Mouse (Mus musculus) neural tube, embryonic 14.5 days (tissue): ENCODE results near the gene Lbp. TPM values are rescaled to one million over a fixed set of nuclear protein-coding genes. Genes with fewer than 3 reads are reported as not detected.

Source experiments
- ATAC-seq: fragments of 200-750 bp; cut with Nextera tagmentation; 2 replicates; pipeline ENCODE4 v1.8.0; 2017; ENCODE audit warnings: low read depth, mild to moderate bottlenecking, moderate TSS enrichment, moderate library complexity
- H3K27ac ChIP-seq: fragments of 300-500 bp; sonication (generic); 2 replicates; pipeline ENCODE4 v1.5.1; 2014; ENCODE audit warnings: low read depth, mild to moderate bottlenecking, control low read depth, low read length, moderate library complexity, mixed read lengths
- H3K27me3 ChIP-seq: fragments of 300-500 bp; sonication (generic); 2 replicates; pipeline ENCODE4 v1.6.1; 2014; ENCODE audit warnings: low read length; ENCODE audit not compliant: control insufficient read depth, insufficient read depth
- H3K36me3 ChIP-seq: fragments of 300-500 bp; sonication (generic); 2 replicates; pipeline ENCODE4 v1.6.1; 2014; ENCODE audit warnings: low read length, mixed read lengths; ENCODE audit not compliant: control insufficient read depth, insufficient read depth
- H3K4me1 ChIP-seq: fragments of 300-500 bp; sonication (generic); 2 replicates; pipeline ENCODE4 v1.6.1; 2014; ENCODE audit warnings: low read length; ENCODE audit not compliant: control insufficient read depth, insufficient read depth
- H3K4me2 ChIP-seq: fragments of 300-500 bp; sonication (generic); 2 replicates; pipeline ENCODE4 v1.6.1; 2014; ENCODE audit warnings: mild to moderate bottlenecking, low read depth, low read length, control low read depth
- H3K4me3 ChIP-seq: fragments of 300-500 bp; sonication (generic); 2 replicates; pipeline ENCODE4 v1.5.1; 2014; ENCODE audit warnings: low read depth, low read length, control low read depth, mixed read lengths
- H3K9ac ChIP-seq: fragments of 300-500 bp; sonication (generic); replicated peaks from 2 replicates; pipeline ENCODE4 v1.6.1; 2014; ENCODE audit warnings: low read depth, mild to moderate bottlenecking, control low read depth, low read length, mixed read lengths
- H3K9me3 ChIP-seq: fragments of 300-500 bp; sonication (generic); 2 replicates; pipeline ENCODE4 v1.6.1; 2016; ENCODE audit warnings: low read length; ENCODE audit not compliant: control insufficient read depth
- WGBS: fragments of 180-500 bp; shearing (Covaris S2); extraction: QIAGEN DNeasy Blood & Tissue Kit; methylation state at CpG from one replicate; pipeline ENCODE4 v1.1.7; 2014; 5-methylcytosine and 5-hydroxymethylcytosine counted together
- polyA plus RNA-seq: library from polyadenylated mRNA; unstranded; fragments of >200 nt; fragmentation: Nextera tagmentation; extraction: Ambion mirVana; gene quantifications from 2 replicates; pipeline ENCODE4 v1.2.1, GENCODE M21; 2014

The Lbp gene
- polyA plus RNA-seq, 1 experiment from 2014 or later: 0.62 TPM

DNA sequence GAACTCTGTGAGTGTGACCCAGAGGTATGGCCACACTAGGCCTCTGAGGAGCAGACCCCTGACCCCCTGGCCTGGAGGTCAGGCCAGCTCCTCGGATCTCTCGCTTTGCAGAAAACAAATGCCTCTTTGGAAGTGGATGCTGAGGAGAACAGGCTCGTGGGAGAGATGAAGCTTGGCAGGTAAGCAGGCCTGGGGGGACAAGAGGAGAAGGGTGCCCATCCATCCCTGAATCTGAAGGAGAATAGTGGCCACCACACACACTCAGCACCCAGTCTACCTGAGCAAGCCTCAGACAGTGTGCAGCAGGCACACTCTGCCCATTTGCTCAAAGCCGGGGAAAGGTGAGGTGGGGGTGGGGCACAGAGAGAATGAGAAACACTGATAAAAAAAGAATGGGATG lies 30.5 kb upstream of the Lbp start:
- whole genome bisulfite sequencing: 73% methylated on average over 4 of the region's 4 CpGs

DNA sequence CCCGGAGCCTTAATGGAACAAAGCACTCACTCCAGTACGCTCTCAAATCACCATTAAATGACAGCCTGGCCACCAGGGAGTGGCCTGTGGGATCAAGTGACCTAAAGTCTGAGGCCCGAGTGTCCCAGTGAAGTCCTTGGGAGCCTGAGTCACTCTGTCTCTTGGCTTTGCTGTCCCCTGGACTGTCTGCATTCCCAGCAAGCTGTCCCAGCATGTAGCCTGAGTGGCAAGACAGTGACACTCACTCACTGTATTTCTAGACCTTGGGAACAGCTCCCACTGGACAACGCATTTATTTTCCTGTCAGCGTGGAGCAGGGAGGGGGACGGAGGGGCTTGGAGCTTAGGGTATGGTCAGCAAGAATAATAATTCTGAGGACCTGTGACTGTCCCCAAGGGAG lies 29.8 kb upstream of the Lbp start:
- Histone ChIP-seq H3K36me3 (no peaks in the 10 kb centered on the region), H3K9ac (no peak overlapping the region), H3K27ac (no peak overlapping the region), H3K4me3 (no peak overlapping the region), H3K4me1 (0 out of 2 replicates have a peak, but pooled peaks cover 7% of the 10 kb centered on the region), H3K27me3 (no peaks in the 10 kb centered on the region), H3K9me3 (no peaks in the 10 kb centered on the region), H3K4me2 (no peak overlapping the region)
- ATAC-seq: no peak
- WGBS: 67% methylated on average over 6 of the region's 6 CpGs

More for the DNA sequence above, 30.5 kb upstream of the Lbp start:
- Histone ChIP-seq H3K27me3 (no peaks in the 10 kb centered on the region), H3K4me3 (no peak overlapping the region), H3K4me2 (no peak overlapping the region), H3K27ac (no peak overlapping the region), H3K9ac (no peak overlapping the region), H3K9me3 (no peaks in the 10 kb centered on the region), H3K4me1 (0 out of 2 replicates have a peak, but pooled peaks cover 7% of the 10 kb centered on the region), H3K36me3 (no peaks in the 10 kb centered on the region)
- ATAC-seq: no peak

DNA sequence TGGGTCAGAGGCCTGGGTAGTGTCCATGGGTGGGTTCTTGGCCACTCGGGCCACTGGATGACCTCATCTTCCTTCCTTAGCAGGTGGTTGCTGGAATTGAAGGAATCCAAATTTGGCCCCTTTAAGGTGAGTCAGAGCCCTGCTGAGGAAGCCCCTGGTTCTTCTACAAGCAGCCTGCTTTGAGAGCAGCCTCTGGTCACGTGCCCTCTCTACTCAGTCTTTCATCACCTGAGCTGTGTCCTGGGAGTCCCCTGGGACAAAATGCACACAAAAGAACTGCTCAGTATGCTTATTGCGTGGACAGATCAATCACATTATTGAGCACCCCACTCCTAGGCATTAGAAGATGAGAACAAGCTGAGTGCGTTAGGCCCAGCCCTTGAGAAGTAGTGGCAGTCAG lies 29.4 kb upstream of the Lbp start:
- 0 out of 2 replicates have a peak, but pooled peaks cover 7% of the 10 kb centered on the region for H3K4me1 ChIP-seq
- WGBS: 71% methylated on average over 4 of the region's 4 CpGs
- H3K4me2 ChIP-seq: no peak overlapping the region
- H3K27me3 ChIP-seq: no peaks in the 10 kb centered on the region
- H3K9ac ChIP-seq: no peak overlapping the region
- H3K9me3 ChIP-seq: no peaks in the 10 kb centered on the region
- no peak for ATAC-seq
- H3K36me3 ChIP-seq: no peaks in the 10 kb centered on the region
- no peak overlapping the region for H3K4me3 ChIP-seq
- no peak overlapping the region for H3K27ac ChIP-seq

DNA sequence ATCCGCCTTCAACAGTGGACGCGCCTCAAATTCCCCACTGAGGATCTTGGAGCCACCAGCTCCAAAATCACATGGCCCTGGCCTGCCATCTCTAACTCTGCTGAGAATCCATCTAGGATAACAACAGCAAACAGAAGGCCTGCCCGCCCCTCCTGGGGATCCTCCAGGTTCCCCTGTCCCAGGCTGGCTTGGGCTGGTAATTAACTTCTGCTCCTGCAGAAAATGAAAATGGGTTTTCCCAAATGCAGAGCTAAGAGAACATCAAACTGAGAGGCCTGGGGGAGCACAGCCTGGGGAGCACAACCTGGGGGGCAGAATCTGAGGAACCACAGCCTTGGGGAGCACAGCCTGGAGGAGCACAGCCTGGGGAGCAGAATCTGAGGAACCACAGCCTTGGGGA lies 26.6 kb upstream of the Lbp start:
- H3K9me3 ChIP-seq: no peaks in the 10 kb centered on the region
- whole genome bisulfite sequencing: 91% methylated on average over 4 of the region's 4 CpGs
- no peaks in the 10 kb centered on the region for H3K4me1 ChIP-seq
- H3K27me3 ChIP-seq: no peaks in the 10 kb centered on the region
- H3K36me3 ChIP-seq: no peaks in the 10 kb centered on the region
- no peak overlapping the region for H3K4me3 ChIP-seq
- no peak overlapping the region for H3K9ac ChIP-seq
- H3K4me2 ChIP-seq: no peak overlapping the region
- ATAC-seq: no peak
- H3K27ac ChIP-seq: no peak overlapping the region

DNA sequence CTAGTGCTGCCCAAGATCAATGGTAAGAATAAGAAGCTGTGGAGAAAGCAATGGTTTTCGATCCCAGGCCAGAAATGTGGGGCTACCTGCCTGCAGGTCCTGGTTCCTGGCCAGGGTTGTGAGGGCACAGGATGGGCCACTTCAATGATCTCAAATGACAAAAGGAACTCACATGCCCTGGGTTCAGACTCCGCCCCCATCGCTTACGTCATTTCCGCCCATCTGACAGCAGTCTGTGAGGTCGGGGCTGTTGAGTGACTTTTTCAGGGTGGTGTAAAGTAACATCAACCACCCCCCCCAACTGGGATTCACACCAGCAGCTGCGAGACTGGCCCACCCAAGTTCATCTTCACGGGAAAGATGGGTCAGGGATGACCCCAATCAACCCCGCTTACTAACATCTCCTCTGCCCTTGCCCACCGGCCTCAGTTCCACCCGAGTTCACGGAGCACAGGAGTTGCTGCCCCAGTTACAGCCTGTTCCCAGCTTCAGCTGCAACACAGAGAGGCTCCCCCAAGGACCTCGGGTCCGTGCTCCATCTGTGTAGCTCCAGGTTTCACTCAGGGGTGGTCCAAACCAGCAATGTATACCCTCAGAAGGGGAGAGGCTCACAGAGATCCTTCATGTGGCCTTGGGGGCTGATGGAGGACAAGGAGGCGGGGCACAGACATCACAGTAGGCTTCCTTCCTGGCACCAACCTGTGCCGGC lies 24.6 kb upstream of the Lbp start:
- no peaks in the 10 kb centered on the region for H3K9me3 ChIP-seq
- no peaks in the 10 kb centered on the region for H3K36me3 ChIP-seq
- 62% methylated on average over 16 of the region's 16 CpGs for WGBS
- H3K27ac ChIP-seq: no peak overlapping the region
- no peak overlapping the region for H3K4me2 ChIP-seq
- H3K4me1 ChIP-seq: no peaks in the 10 kb centered on the region
- H3K27me3 ChIP-seq: no peaks in the 10 kb centered on the region
- ATAC-seq: no peak
- no peak overlapping the region for H3K4me3 ChIP-seq
- no peak overlapping the region for H3K9ac ChIP-seq

DNA sequence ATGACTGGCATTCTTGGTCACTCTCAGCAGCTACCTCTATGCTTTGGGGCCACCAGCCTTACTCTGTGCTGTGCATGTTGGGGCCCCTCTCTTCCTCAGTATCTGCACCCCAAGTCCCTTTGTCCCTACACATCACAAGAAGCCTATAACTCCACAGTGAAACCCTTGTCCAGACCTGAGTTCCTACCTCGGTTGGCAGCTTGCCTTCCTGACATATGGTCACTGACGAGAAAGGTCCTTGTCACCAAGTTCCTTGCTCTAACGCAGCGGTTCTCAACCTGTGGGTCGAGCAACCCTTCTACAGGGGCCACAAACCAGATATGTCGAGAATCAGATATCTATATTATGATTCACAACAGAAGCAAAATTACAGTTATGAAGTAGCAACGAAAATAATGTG lies 23.2 kb upstream of the Lbp start:
- Histone ChIP-seq H3K36me3 (no peaks in the 10 kb centered on the region), H3K9ac (no peak overlapping the region), H3K27me3 (no peaks in the 10 kb centered on the region), H3K4me3 (no peak overlapping the region), H3K4me1 (no peaks in the 10 kb centered on the region), H3K9me3 (no peaks in the 10 kb centered on the region), H3K27ac (no peak overlapping the region), H3K4me2 (no peak overlapping the region)
- no peak for ATAC-seq
- WGBS: 80% methylated on average over 7 of the region's 7 CpGs

DNA sequence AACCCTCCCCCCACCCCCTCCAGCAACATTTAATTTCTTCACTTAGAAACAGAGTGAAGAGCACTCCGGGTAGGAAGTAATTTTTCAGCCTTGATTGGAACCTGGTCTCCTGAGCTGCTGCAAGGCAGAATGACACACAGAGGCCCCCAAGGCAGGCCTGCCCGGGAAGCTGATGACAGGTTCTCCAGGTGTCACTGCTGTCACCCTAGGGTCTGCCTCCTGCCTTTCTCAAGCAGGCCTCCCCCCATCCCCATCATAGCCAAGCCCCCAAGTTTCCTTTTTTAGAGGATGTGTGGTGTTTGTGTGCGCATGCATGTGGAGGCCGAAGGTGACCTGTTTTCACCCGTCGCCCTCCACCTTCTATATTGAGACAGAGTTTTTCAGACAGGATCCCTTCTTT lies 22.5 kb upstream of the Lbp start:
- WGBS: 87% methylated on average over 6 of the region's 6 CpGs
- H3K27me3 ChIP-seq: no peaks in the 10 kb centered on the region
- H3K27ac ChIP-seq: no peak overlapping the region
- no peaks in the 10 kb centered on the region for H3K4me1 ChIP-seq
- H3K9ac ChIP-seq: no peak overlapping the region
- H3K36me3 ChIP-seq: no peaks in the 10 kb centered on the region
- H3K9me3 ChIP-seq: no peaks in the 10 kb centered on the region
- ATAC-seq: no peak
- H3K4me3 ChIP-seq: no peak overlapping the region
- no peak overlapping the region for H3K4me2 ChIP-seq

DNA sequence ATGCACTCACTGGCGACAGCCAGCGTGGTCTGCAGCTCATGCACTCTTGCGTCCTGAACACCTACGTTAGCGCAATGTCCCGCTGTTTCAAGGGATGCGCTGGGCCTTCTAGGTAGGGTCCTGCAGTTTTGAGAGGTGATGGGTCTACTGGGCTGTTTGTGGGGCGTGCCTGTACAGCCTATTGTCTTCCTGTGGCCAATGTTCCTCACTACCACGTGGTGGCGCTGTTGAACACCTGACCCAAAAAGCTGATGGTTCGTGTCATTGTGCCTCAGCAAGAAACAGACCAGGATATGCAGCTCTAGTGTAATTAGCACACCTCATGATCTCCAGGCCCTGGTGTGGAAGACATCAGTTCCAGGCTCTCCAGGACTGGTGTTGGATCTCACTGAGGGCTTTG lies 21.7 kb upstream of the Lbp start:
- 18% methylated on average over 11 of the region's 11 CpGs for WGBS
- 0 out of 2 replicates have a peak overlapping the region, but pooled peaks have one; percentile 7 for H3K9ac ChIP-seq
- ATAC-seq: no peak; the same call in 1 of the 2 replicates
- no peak overlapping the region for H3K4me2 ChIP-seq
- no peak overlapping the region for H3K4me3 ChIP-seq
- no peaks in the 10 kb centered on the region for H3K27me3 ChIP-seq
- H3K27ac ChIP-seq: no peak overlapping the region
- no peaks in the 10 kb centered on the region for H3K4me1 ChIP-seq
- H3K9me3 ChIP-seq: no peaks in the 10 kb centered on the region
- no peaks in the 10 kb centered on the region for H3K36me3 ChIP-seq

DNA sequence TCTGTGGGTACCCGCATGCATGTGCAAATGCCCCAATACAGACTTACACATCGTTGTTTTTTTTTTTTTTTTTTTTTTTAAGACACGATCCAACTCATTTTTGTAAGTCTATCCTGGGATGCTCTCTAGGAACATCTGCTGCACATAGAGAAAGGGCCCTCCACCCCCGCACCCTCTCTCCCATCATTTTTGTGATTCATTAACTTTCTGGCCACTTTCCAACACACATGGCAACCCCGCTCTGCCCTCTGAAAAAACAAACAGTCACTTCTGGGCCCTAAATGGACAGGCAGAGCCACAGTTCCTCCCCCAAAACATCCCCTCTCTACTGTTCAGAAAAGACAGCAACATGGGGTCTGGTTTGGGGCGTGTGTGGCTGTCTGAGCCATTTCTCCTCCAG lies 20.6 kb upstream of the Lbp start:
- H3K4me2 ChIP-seq: no peak overlapping the region
- H3K4me3 ChIP-seq: no peak overlapping the region
- no peaks in the 10 kb centered on the region for H3K4me1 ChIP-seq
- no peak for ATAC-seq
- no peaks in the 10 kb centered on the region for H3K27me3 ChIP-seq
- no peaks in the 10 kb centered on the region for H3K36me3 ChIP-seq
- H3K9me3 ChIP-seq: no peaks in the 10 kb centered on the region
- H3K27ac ChIP-seq: no peak overlapping the region
- no peak overlapping the region for H3K9ac ChIP-seq
- 62% methylated on average over 6 of the region's 6 CpGs for WGBS
